Mouse (Mus musculus): Measurements from ENCODE around the gene Camk1d.

DNA sequence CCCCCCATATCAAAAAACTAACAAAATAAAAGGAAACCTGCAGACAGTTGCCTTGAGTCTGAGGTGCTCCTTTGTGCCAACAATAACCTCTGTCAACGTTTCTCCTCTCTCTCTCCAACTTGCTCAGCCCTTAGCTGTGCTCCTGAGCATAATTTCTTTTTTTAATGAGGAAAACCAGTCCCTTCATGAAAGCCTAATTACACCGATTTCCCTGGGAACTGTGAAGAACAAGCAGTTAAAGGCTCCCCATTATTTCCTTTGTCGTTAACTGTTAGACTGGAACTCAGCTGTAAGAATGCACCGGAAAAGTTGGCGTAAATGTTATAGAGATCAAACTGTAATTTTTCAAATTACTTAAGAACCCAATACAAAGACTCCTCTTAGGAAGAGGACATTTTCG, 316.3 kb downstream of the Camk1d start:
- TF ChIP-seq POLR2A (IDR thresholded peaks at IDR 0.05; ENCODE audit: low read depth, low read length) (no peak), CTCF (IDR thresholded peaks at IDR 0.05; ENCODE audit: extremely low read depth, insufficient read length, insufficient replicate concordance, low read depth, low read length) (no peak)

Data from small intestine, adult 2 months (tissue).